Mouse (Mus musculus) heart, embryonic 12.5 days (tissue): ENCODE measurements at regions not wholly inside any gene's neighbourhood (a gene's known extent, or its start where the extent isn't known, plus 50 kb on each side); places are given as distances from the start of the nearest gene placed in this dataset. TPM values are rescaled to one million over a fixed set of nuclear protein-coding genes. Genes with fewer than 3 reads are reported as not detected.

Experiments used
- microRNA-seq: library from miRNA; unstranded; fragments of <30 nt; microRNA quantifications from one replicate; pipeline ENCODE4, GENCODE M21; 2017

Small RNA genes in the stretch of these regions (microRNA-seq; reads per million reads assigned to microRNA genes)
- not detected for gene Gm27628
